Comparison of ENCODE assay signal across 14 mouse cellular contexts in genomic region chr14:22782365-22782764, GRCm38 (mm10).
DNase-seq lines count a peak whose midpoint lies in the region; ATAC-seq and TF ChIP-seq lines count a peak whose summit lies in the region.
"Had no signal": no experiment of that assay in that cellular context is flagged by ENCODE, and none has a peak within 500 bp of the region (broad histone marks: within the 10 kb centered on the region; RNA-seq: fewer than 3 reads in every experiment).

No protein-coding gene starts in this region.

- H3K4me3 ChIP-seq in heart, adult 2 months: no peak overlapping the region
- H3K4me3 ChIP-seq in stomach, postnatal 0 days (ENCODE audit: low read depth, low read length): no peak overlapping the region
- H3K4me3 ChIP-seq: liver, embryonic 13.5 days; midbrain, embryonic 10.5 days had no signal

- no peaks in the 10 kb centered on the region for H3K79me2 ChIP-seq in heart, adult 2 months (replicated peaks; ENCODE audit: control insufficient read depth, insufficient read depth, low read length)

- 67% methylated on average over 2 of the region's 2 CpGs for WGBS in heart, adult 2 months
- 55% methylated on average over 2 of the region's 2 CpGs for WGBS in stomach, postnatal 0 days

- intact Hi-C loops in heart, adult 2 months (cut with DNase I): loop anchor here (2.0 to 5.0 kb wide), 2 partner anchors 24 to 205 kb away; no protein-coding TSS in a partner anchor

- H3K27ac ChIP-seq in heart, adult 2 months: no peak overlapping the region
- H3K27ac ChIP-seq in stomach, postnatal 0 days (replicated peaks): no peak overlapping the region
- H3K27ac ChIP-seq: liver, embryonic 13.5 days; midbrain, embryonic 10.5 days had no signal

- DNase-seq in heart, adult 11 months: peak; percentile 88
- no peak for DNase-seq in heart, adult 2 months
- DNase-seq in retina, postnatal 1 day: peak; percentile 15
- no peak for DNase-seq in retina, embryonic 14.5 days (ENCODE audit: low spot score)
- DNase-seq in kidney, postnatal 10 days: peak; percentile 69
- peak; percentile 32 for DNase-seq in stomach, postnatal 0 days (ENCODE audit: low spot score)
- no peak for DNase-seq in layer of hippocampus, postnatal 25 days (ENCODE audit: extremely low spot score in 1 of 2, low spot score in 1 of 2)
- no peak for DNase-seq in Muller cell, postnatal 12 days (ENCODE audit: inconsistent ontology term)
- DNase-seq: cerebellum, postnatal 36 days; heart, postnatal 36 days; liver, embryonic 13.5 days; spleen, adult 18-20 months had no signal

- no peak for TF ChIP-seq CTCF in heart, adult 2 months (IDR thresholded peaks at IDR 0.05)
- peak; percentile 53 for TF ChIP-seq CTCF in stomach, postnatal 0 days (IDR thresholded peaks at IDR 0.05; ENCODE audit: low read depth)

- ATAC-seq in stomach, postnatal 0 days (ENCODE audit: low FRiP score, low TSS enrichment): no peak
- ATAC-seq: CD4-positive, CD25-positive, alpha-beta regulatory T cell, adult 4 months had no signal

- TF ChIP-seq POLR2A in heart, adult 2 months (IDR thresholded peaks at IDR 0.05; ENCODE audit: insufficient read depth, low read depth, low read length): no peak

- no peak overlapping the region for H3K4me2 ChIP-seq in stomach, postnatal 0 days (replicated peaks; ENCODE audit: low read depth)
- H3K4me2 ChIP-seq: liver, embryonic 13.5 days had no signal

- no peaks in the 10 kb centered on the region for H3K9me3 ChIP-seq in stomach, postnatal 0 days (ENCODE audit: control insufficient read depth, low read length)
- H3K9me3 ChIP-seq: liver, embryonic 13.5 days; midbrain, embryonic 10.5 days had no signal

- no peak overlapping the region for H3K9ac ChIP-seq in heart, adult 2 months (ENCODE audit: low read depth, low read length)
- no peak overlapping the region for H3K9ac ChIP-seq in stomach, postnatal 0 days (ENCODE audit: low read length)
- H3K9ac ChIP-seq: liver, embryonic 13.5 days had no signal

- peaks cover 1% of the 10 kb centered on the region; the same call in 1 of the 2 replicates for H3K4me1 ChIP-seq in heart, adult 2 months (ENCODE audit: control insufficient read depth, insufficient read depth, low read length)
- no peaks in the 10 kb centered on the region; the same call in 1 of the 2 replicates for H3K4me1 ChIP-seq in stomach, postnatal 0 days (replicated peaks; ENCODE audit: control insufficient read depth, insufficient read depth)
- H3K4me1 ChIP-seq: liver, embryonic 13.5 days had no signal

- no peaks in the 10 kb centered on the region for H3K27me3 ChIP-seq in heart, adult 2 months (ENCODE audit: control insufficient read depth, insufficient read depth, low read length)
- H3K27me3 ChIP-seq in stomach, postnatal 0 days (ENCODE audit: control insufficient read depth, insufficient read depth, low read length): no peaks in the 10 kb centered on the region
- H3K27me3 ChIP-seq: liver, embryonic 13.5 days had no signal

- no peak for TF ChIP-seq EP300 in heart, adult 2 months (IDR thresholded peaks at IDR 0.05; ENCODE audit: insufficient read depth, low read depth, low read length)
- TF ChIP-seq EP300 in stomach, postnatal 0 days (optimal IDR thresholded peaks at IDR 0.05): no peak

- no peaks in the 10 kb centered on the region for H3K36me3 ChIP-seq in heart, adult 2 months (ENCODE audit: control insufficient read depth, insufficient read depth, low read length)
- H3K36me3 ChIP-seq in stomach, postnatal 0 days (ENCODE audit: control insufficient read depth, insufficient read depth, low read length): no peaks in the 10 kb centered on the region
- H3K36me3 ChIP-seq: liver, embryonic 13.5 days; midbrain, embryonic 10.5 days had no signal

Comparison
In these comparisons a context has a peak if more than half of its experiments do, and no peak if none do; other contexts are left out.
1. DNase-seq: peak in heart, adult 11 months (single experiment), retina, postnatal 1 day (single experiment), kidney, postnatal 10 days (single experiment) and stomach, postnatal 0 days (single experiment); none in heart, adult 2 months (0 of 2), retina, embryonic 14.5 days (single experiment), layer of hippocampus, postnatal 25 days (0 of 2) and Muller cell, postnatal 12 days (single experiment).